Mouse (Mus musculus): ENCODE measurements around the gene Tbl1xr1. TPM values are rescaled to one million over a fixed set of nuclear protein-coding genes. Genes with fewer than 3 reads are reported as not detected.
A peak's percentile ranks its signal among the peaks of the same experiment; 100 is the strongest.

Gene Tbl1xr1
- polyA plus RNA-seq, 1 experiment from 2014 or later = 10.7 TPM

DNA sequence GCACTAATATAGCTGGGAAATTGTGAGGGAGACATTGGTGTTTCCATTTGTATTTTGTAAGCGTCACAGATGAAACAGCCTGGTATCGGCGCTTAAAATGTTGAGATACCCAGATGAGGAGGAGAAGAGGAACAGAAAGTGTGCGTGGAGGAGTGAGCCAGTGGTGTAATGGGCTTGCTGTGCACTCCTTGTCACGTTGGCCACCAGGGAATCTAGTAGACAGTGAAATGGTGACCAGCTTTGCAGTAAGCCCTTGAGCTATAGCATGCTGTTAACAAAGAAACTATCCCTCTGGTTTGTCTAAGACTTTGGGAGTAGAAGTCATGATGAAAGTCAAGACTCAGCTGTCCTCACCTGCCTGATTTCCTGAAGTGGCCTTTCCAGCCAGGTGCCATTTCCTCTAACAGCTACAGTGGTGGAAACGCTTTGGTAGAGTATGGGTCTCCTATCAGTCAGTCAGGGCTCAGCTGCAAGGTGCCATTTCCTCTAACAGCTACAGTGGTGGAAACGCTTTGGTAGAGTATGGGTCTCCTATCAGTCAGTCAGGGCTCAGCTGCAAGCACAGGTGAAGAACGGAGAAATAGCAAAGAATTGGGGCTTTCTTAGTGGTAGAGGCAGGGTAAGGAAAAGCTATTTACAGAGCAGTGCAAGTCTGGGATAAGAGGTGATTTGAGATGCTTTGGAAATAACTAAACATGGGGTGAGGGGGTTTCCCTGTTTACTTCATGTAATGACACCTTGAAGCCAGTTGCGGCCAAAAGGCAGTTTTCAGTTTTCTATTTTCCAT is 61.5 kb downstream of the Tbl1xr1 start:
- Histone ChIP-seq H3K27ac (no peak overlapping the region), H3K4me1 (replicated peaks; ENCODE audit: insufficient read depth, low read length) (no peaks in the 10 kb centered on the region), H3K9me3 (replicated peaks; ENCODE audit: low read length) (no peaks in the 10 kb centered on the region), H3K4me2 (ENCODE audit: low read length) (no peak overlapping the region), H3K36me3 (ENCODE audit: insufficient read depth, low read length) (no peaks in the 10 kb centered on the region), H3K27me3 (ENCODE audit: insufficient read depth, low read length) (no peaks in the 10 kb centered on the region), H3K9ac (ENCODE audit: low read depth, low read length) (no peak overlapping the region), H3K4me3 (replicated peaks; ENCODE audit: low read depth, low read length) (no peak overlapping the region)
- ATAC-seq (replicated peaks; ENCODE audit: low FRiP score, low read depth) = no peak
- no peak for DNase-seq (ENCODE audit: low spot score)
- WGBS = 86% methylated on average over 9 of the region's 9 CpGs
- TF ChIP-seq CTCF (IDR thresholded peaks at IDR 0.05; ENCODE audit: low read depth) = no peak

- Histone ChIP-seq H3K4me3 (replicated peaks; ENCODE audit: low read depth, low read length) (no peak overlapping the region), H3K27ac (no peak overlapping the region), H3K9ac (ENCODE audit: low read depth, low read length) (no peak overlapping the region), H3K36me3 (ENCODE audit: insufficient read depth, low read length) (no peaks in the 10 kb centered on the region), H3K9me3 (replicated peaks; ENCODE audit: low read length) (no peaks in the 10 kb centered on the region), H3K27me3 (ENCODE audit: insufficient read depth, low read length) (no peaks in the 10 kb centered on the region), H3K4me2 (ENCODE audit: low read length) (no peak overlapping the region), H3K4me1 (replicated peaks; ENCODE audit: insufficient read depth, low read length) (no peaks in the 10 kb centered on the region)
- DNase-seq (ENCODE audit: low spot score) (no peak), ATAC-seq (replicated peaks; ENCODE audit: low FRiP score, low read depth) (no peak)
- 58% methylated on average over 2 of the region's 2 CpGs for WGBS
- no peak for TF ChIP-seq CTCF (IDR thresholded peaks at IDR 0.05; ENCODE audit: low read depth)
Measured at GRCm38 (mm10) chr3:22138580-22139099, 62.2 kb downstream of the Tbl1xr1 start.

DNA sequence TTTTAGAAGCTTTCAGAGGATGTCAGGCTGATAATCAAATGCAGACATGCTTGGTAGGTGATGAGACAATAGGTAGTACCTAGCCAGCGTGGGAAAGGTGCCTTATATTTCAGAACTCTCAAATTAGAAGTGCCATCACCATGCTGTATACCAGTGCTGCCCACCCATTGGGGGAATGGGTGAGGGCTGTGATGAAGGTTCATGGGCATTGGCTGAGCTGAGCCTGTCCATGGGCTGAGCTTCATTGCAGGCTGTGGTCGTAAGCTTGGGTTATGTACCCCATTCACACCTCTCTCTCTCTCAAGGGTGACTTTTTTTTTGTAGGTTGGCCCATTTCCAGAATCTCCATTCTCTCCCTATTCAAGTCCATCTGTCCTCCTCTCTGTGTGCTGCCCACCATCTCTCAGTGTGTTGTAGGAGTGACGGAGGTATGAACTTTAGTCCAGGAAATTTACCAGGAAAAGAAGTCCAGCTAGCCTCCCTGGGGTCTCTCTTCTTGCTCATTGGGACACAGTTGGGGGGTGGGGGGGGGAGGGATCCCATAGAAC is 63.7 kb downstream of the Tbl1xr1 start:
- no peaks in the 10 kb centered on the region for H3K36me3 ChIP-seq (ENCODE audit: insufficient read depth, low read length)

DNA sequence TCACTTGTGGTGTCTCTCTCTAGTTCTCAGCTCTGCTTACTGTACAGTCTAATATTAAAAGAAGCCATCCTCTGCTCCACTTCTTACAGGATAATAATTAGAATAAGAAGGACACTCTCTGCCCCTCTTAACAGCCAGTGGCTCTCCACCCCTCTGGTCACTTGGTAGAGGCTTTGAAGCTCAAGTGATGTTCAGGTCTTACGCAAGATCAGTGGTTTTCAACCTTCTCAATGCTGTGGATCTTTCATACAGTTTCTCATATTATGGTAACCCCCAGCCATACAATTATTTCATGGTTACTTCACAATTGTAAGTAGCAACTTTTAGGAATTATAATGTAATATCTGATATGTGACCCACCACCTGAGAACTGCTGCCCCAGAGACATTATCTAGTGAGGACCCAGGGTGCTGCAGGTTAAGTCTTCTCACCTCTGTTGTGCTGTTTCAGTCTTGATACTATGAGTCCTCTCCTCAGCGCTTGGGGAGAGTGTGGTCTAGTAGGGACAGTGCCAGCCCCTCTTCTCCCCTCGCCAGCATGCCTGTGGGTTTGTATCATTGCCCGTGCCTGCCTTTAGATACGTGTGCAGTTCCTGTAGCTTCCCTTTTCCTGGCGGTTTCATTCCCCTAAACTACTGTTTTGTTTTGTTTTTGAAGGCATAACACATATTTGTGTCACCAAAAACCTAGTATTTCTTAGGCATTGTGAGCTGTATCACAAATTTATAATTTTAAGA is 65.7 kb downstream of the Tbl1xr1 start:
- Histone ChIP-seq H3K9me3 (replicated peaks; ENCODE audit: low read length) (no peaks in the 10 kb centered on the region), H3K36me3 (ENCODE audit: insufficient read depth, low read length) (no peaks in the 10 kb centered on the region), H3K4me2 (ENCODE audit: low read length) (no peak overlapping the region), H3K9ac (ENCODE audit: low read depth, low read length) (no peak overlapping the region), H3K4me3 (replicated peaks; ENCODE audit: low read depth, low read length) (no peak overlapping the region), H3K4me1 (replicated peaks; ENCODE audit: insufficient read depth, low read length) (no peaks in the 10 kb centered on the region), H3K27ac (no peak overlapping the region), H3K27me3 (ENCODE audit: insufficient read depth, low read length) (no peaks in the 10 kb centered on the region)
- ATAC-seq (replicated peaks; ENCODE audit: low FRiP score, low read depth) (no peak), DNase-seq (ENCODE audit: low spot score) (no peak)
- WGBS = 83% methylated on average over 6 of the region's 6 CpGs
- TF ChIP-seq CTCF (IDR thresholded peaks at IDR 0.05; ENCODE audit: low read depth) = no peak

More for the DNA sequence above, 63.7 kb downstream of the Tbl1xr1 start:
- 72% methylated on average over 3 of the region's 3 CpGs for WGBS
- DNase-seq (ENCODE audit: low spot score) (no peak), ATAC-seq (replicated peaks; ENCODE audit: low FRiP score, low read depth) (no peak)
- Histone ChIP-seq H3K4me2 (ENCODE audit: low read length) (no peak overlapping the region), H3K4me1 (replicated peaks; ENCODE audit: insufficient read depth, low read length) (no peaks in the 10 kb centered on the region), H3K27me3 (ENCODE audit: insufficient read depth, low read length) (no peaks in the 10 kb centered on the region), H3K4me3 (replicated peaks; ENCODE audit: low read depth, low read length) (no peak overlapping the region), H3K27ac (no peak overlapping the region), H3K9ac (ENCODE audit: low read depth, low read length) (no peak overlapping the region), H3K9me3 (replicated peaks; ENCODE audit: low read length) (no peaks in the 10 kb centered on the region)
- no peak for TF ChIP-seq CTCF (IDR thresholded peaks at IDR 0.05; ENCODE audit: low read depth)

DNA sequence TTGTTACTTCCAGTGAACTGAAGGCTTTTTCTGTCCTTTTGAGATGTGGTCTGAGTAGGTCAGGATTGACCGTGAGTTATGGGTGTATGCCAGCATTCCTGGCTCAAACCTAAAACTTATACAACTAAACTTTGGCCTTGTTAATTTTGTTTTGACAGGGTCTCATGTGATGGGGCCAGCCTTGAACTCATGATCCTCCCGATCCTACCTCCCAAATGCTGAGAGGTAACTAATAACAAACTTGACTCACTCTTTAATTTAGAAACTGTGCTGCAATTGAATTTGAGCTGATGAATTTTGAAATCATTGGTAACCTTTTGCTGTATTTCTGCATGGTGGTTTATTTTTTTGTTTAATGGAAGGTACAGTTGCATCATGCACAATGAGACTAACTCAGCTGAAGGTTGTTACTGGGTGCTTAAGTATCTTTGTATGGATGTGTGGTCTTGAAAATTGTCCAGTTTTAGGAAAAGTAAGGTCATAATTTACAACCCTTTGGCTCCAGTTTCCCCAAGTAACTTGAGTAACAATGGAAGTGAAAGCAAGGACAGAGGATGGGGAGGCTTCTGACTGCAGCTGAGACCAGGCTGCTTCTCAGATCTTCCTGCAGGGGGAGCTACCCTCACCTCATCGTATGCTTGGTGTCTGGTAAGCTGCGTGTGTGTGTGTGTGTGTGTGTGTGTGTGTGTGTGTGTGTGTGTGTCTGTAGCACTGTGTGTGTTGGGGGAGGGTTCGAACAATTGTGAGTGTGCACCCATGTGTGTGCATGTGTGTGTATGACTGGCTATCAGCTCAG is 66.6 kb downstream of the Tbl1xr1 start:
- no peaks in the 10 kb centered on the region for H3K36me3 ChIP-seq (ENCODE audit: insufficient read depth, low read length)
- no peak overlapping the region for H3K4me3 ChIP-seq (replicated peaks; ENCODE audit: low read depth, low read length)
- DNase-seq (ENCODE audit: low spot score) (peak; percentile 59), ATAC-seq (replicated peaks; ENCODE audit: low FRiP score, low read depth) (no peak)
- WGBS = 60% methylated on average over 5 of the region's 5 CpGs
- H3K9ac ChIP-seq (ENCODE audit: low read depth, low read length) = no peak overlapping the region
- no peaks in the 10 kb centered on the region for H3K9me3 ChIP-seq (replicated peaks; ENCODE audit: low read length)
- H3K27me3 ChIP-seq (ENCODE audit: insufficient read depth, low read length) = no peaks in the 10 kb centered on the region
- peak; percentile 59 for TF ChIP-seq CTCF (IDR thresholded peaks at IDR 0.05; ENCODE audit: low read depth)
- no peak overlapping the region for H3K27ac ChIP-seq
- no peak overlapping the region for H3K4me2 ChIP-seq (ENCODE audit: low read length)
- H3K4me1 ChIP-seq (replicated peaks; ENCODE audit: insufficient read depth, low read length) = no peaks in the 10 kb centered on the region

GRCm38 (mm10) chr3:22144255-22144654 is 67.8 kb downstream of the Tbl1xr1 start:
- Histone ChIP-seq H3K4me2 (ENCODE audit: low read length) (no peak overlapping the region), H3K27ac (no peak overlapping the region), H3K9ac (ENCODE audit: low read depth, low read length) (no peak overlapping the region), H3K27me3 (ENCODE audit: insufficient read depth, low read length) (no peaks in the 10 kb centered on the region), H3K36me3 (ENCODE audit: insufficient read depth, low read length) (no peaks in the 10 kb centered on the region), H3K4me3 (replicated peaks; ENCODE audit: low read depth, low read length) (no peak overlapping the region), H3K9me3 (replicated peaks; ENCODE audit: low read length) (no peaks in the 10 kb centered on the region), H3K4me1 (replicated peaks; ENCODE audit: insufficient read depth, low read length) (no peaks in the 10 kb centered on the region)
- peak; percentile 64 for TF ChIP-seq CTCF (IDR thresholded peaks at IDR 0.05; ENCODE audit: low read depth)
- peak; percentile 48 for DNase-seq (ENCODE audit: low spot score)
- no peak for ATAC-seq (replicated peaks; ENCODE audit: low FRiP score, low read depth)
- WGBS = 91% methylated on average over 2 of the region's 2 CpGs
